Mouse (Mus musculus) hindbrain, embryonic 11.5 days (tissue): Measurements from ENCODE around the gene Nupr1. TPM values are rescaled to one million over a fixed set of nuclear protein-coding genes. Genes with fewer than 3 reads are reported as not detected.

Experiments used
- ATAC-seq: fragments of 200-750 bp; cut with Nextera tagmentation; 2 replicates; pipeline ENCODE4 v1.8.0; 2017; ENCODE audit warnings: mild to moderate bottlenecking, moderate TSS enrichment, moderate library complexity; ENCODE audit not compliant: low FRiP score
- DNase-seq: peaks from one replicate; pipeline ENCODE4 v3.0.0-alpha.2; 2015; ENCODE audit warnings: low spot score
- H3K27ac ChIP-seq: fragments of 300-500 bp; sonication (generic); 2 replicates; pipeline ENCODE4 v1.5.1; 2014; ENCODE audit warnings: mild to moderate bottlenecking, low read depth, low read length
- H3K27me3 ChIP-seq: fragments of 300-500 bp; sonication (generic); 2 replicates; pipeline ENCODE4 v1.6.1; 2014; ENCODE audit warnings: mild to moderate bottlenecking, low read length, moderate library complexity, mixed read lengths; ENCODE audit not compliant: control insufficient read depth, insufficient read depth
- H3K36me3 ChIP-seq: fragments of 300-500 bp; sonication (generic); 2 replicates; pipeline ENCODE4 v1.6.1; 2014; ENCODE audit warnings: mild to moderate bottlenecking, low read length, moderate library complexity, mixed read lengths; ENCODE audit not compliant: control insufficient read depth, insufficient read depth
- H3K4me1 ChIP-seq: fragments of 300-500 bp; sonication (generic); replicated peaks from 2 replicates; pipeline ENCODE4 v1.6.1; 2014; ENCODE audit warnings: low read length, mixed read lengths; ENCODE audit not compliant: control insufficient read depth, insufficient read depth
- H3K4me2 ChIP-seq: fragments of 300-500 bp; sonication (generic); replicated peaks from 2 replicates; pipeline ENCODE4 v1.6.1; 2014; ENCODE audit warnings: mild to moderate bottlenecking, low read depth, low read length
- H3K4me3 ChIP-seq: fragments of 300-500 bp; sonication (generic); 2 replicates; pipeline ENCODE4 v1.5.1; 2014; ENCODE audit warnings: low read depth, low read length
- H3K9ac ChIP-seq: fragments of 300-500 bp; sonication (generic); 2 replicates; pipeline ENCODE4 v1.6.1; 2014; ENCODE audit warnings: low read depth, low read length
- H3K9me3 ChIP-seq: fragments of 300-500 bp; sonication (generic); 2 replicates; pipeline ENCODE4 v1.6.1; 2016; ENCODE audit warnings: low read length; ENCODE audit not compliant: control insufficient read depth
- WGBS: fragments of 180-500 bp; shearing (Covaris S2); extraction: QIAGEN DNeasy Blood & Tissue Kit; methylation state at CpG from one replicate; pipeline ENCODE4 v1.1.7; 2014; 5-methylcytosine and 5-hydroxymethylcytosine counted together
- polyA plus RNA-seq: library from polyadenylated mRNA; unstranded; fragments of >200 nt; fragmentation: Nextera tagmentation; extraction: Ambion mirVana; gene quantifications from 2 replicates; pipeline ENCODE4 v1.2.1, GENCODE M21; 2014

Gene Nupr1
- polyA plus RNA-seq, 1 experiment from 2014 or later, result 1.3 TPM

GRCm38 (mm10) chr7:126635375-126635774 is 4.7 kb upstream of the Nupr1 start:
- H3K4me2 ChIP-seq, result no peak overlapping the region
- H3K9ac ChIP-seq, result no peak overlapping the region
- H3K4me1 ChIP-seq, result no peaks in the 10 kb centered on the region
- H3K9me3 ChIP-seq, result no peaks in the 10 kb centered on the region
- H3K36me3 ChIP-seq, result no peaks in the 10 kb centered on the region
- no peaks in the 10 kb centered on the region for H3K27me3 ChIP-seq
- DNase-seq (no peak), ATAC-seq (no peak)
- no peak overlapping the region for H3K27ac ChIP-seq
- H3K4me3 ChIP-seq, result no peak overlapping the region

DNA sequence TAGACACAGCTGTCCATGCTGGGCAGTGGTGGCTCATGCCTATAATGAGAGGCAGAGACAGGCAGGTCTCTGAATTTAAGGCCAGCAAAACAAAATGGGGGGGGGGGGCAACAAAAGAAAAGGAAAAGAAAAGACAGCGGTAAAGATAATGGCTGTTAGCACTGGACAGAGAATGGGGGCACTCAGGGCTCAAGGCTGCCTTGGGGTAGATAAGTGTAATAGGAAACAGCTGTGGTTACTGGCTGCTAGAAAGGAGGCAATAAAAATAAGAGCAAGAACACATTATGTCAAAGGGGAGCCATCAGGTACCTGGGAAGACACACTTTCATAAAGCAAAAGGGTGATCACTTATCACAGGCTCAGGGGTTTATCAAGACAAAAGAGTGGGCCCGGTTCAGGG is 1.8 kb upstream of the Nupr1 start:
- no peak for DNase-seq
- WGBS, result 88% methylated on average over 2 of the region's 2 CpGs
- ATAC-seq, result no peak

GRCm38 (mm10) chr7:126629915-126630314 is 746 bp downstream of the Nupr1 start:
- no peak overlapping the region for H3K4me2 ChIP-seq
- ATAC-seq, result no peak

More for the DNA sequence above, 1.8 kb upstream of the Nupr1 start:
- Histone ChIP-seq H3K27me3 (no peaks in the 10 kb centered on the region), H3K4me3 (no peak overlapping the region), H3K4me1 (no peaks in the 10 kb centered on the region), H3K36me3 (no peaks in the 10 kb centered on the region), H3K27ac (no peak overlapping the region), H3K9ac (no peak overlapping the region), H3K4me2 (no peak overlapping the region), H3K9me3 (no peaks in the 10 kb centered on the region)

GRCm38 (mm10) chr7:126628111-126628510 is 2.5 kb downstream of the Nupr1 start:
- Histone ChIP-seq H3K27me3 (no peaks in the 10 kb centered on the region), H3K9ac (no peak overlapping the region), H3K36me3 (no peaks in the 10 kb centered on the region), H3K4me1 (no peaks in the 10 kb centered on the region), H3K9me3 (no peaks in the 10 kb centered on the region), H3K4me2 (no peak overlapping the region), H3K4me3 (no peak overlapping the region), H3K27ac (no peak overlapping the region)
- 76% methylated on average over 6 of the region's 6 CpGs for WGBS
- ATAC-seq (no peak), DNase-seq (no peak)

More at GRCm38 (mm10) chr7:126629915-126630314, 746 bp downstream of the Nupr1 start:
- WGBS, result 41% methylated on average over 3 of the region's 3 CpGs
- no peaks in the 10 kb centered on the region for H3K27me3 ChIP-seq
- H3K27ac ChIP-seq, result no peak overlapping the region
- no peak for DNase-seq
- no peak overlapping the region for H3K9ac ChIP-seq
- no peaks in the 10 kb centered on the region for H3K36me3 ChIP-seq
- H3K4me3 ChIP-seq, result no peak overlapping the region
- H3K9me3 ChIP-seq, result no peaks in the 10 kb centered on the region
- H3K4me1 ChIP-seq, result no peaks in the 10 kb centered on the region

GRCm38 (mm10) chr7:126625807-126626600 is 4.7 kb downstream of the Nupr1 start:
- Histone ChIP-seq H3K36me3 (no peaks in the 10 kb centered on the region), H3K4me1 (no peaks in the 10 kb centered on the region), H3K27ac (no peak overlapping the region), H3K27me3 (no peaks in the 10 kb centered on the region), H3K9me3 (no peaks in the 10 kb centered on the region), H3K4me2 (no peak overlapping the region), H3K9ac (no peak overlapping the region), H3K4me3 (no peak overlapping the region)
- ATAC-seq (no peak), DNase-seq (no peak)
- 83% methylated on average over 3 of the region's 3 CpGs for WGBS

DNA sequence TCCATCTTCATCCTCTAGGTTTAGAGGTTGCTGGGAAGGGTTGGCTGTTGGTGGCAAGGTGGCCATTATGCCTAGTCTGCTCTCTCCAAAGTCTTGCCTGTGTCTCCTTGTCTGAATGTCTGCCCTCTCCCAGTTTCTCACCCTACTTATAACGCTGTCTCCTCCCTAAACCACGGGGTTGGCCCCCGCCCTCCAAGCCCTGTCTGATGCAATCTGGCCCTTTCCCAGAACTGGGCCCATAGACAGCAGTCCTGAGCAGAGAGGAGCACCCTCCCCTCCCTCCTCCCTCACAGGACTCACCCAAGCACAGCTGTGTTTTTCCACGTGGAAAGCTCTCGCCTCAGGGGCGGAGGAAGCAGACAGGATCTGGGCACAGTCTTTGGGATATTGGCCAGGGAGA is 5.3 kb downstream of the Nupr1 start:
- no peaks in the 10 kb centered on the region for H3K9me3 ChIP-seq
- no peak overlapping the region for H3K4me3 ChIP-seq
- no peaks in the 10 kb centered on the region for H3K36me3 ChIP-seq
- no peak overlapping the region for H3K27ac ChIP-seq
- H3K4me2 ChIP-seq, result no peak overlapping the region
- H3K27me3 ChIP-seq, result no peaks in the 10 kb centered on the region
- ATAC-seq (no peak), DNase-seq (no peak)
- H3K4me1 ChIP-seq, result no peaks in the 10 kb centered on the region
- no peak overlapping the region for H3K9ac ChIP-seq
- WGBS, result 70% methylated on average over 6 of the region's 6 CpGs

DNA sequence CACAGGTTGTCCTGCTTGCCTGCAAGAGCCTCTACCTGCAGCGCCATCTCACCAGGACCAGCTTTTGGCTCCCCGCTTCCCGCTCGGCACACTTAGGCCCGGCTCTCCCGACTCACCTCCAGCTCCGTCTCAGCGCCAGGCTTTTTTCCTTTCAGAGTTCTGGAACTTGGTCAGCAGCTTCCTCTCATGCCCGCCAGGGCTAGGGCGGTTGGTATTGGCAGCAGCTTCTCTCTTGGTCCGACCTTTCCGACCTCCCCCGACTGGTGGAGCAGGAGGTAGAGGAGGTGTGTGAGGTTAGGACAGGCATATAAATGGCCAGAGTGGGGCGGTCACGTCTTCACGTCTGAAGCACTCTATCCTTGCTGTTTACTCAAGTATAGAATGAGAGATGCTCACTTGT is 5.9 kb downstream of the Nupr1 start:
- no peak overlapping the region for H3K4me3 ChIP-seq
- H3K4me1 ChIP-seq, result no peaks in the 10 kb centered on the region
- ATAC-seq (no peak), DNase-seq (no peak)
- H3K4me2 ChIP-seq, result no peak overlapping the region
- H3K27me3 ChIP-seq, result no peaks in the 10 kb centered on the region
- 71% methylated on average over 16 of the region's 16 CpGs for WGBS
- no peak overlapping the region for H3K9ac ChIP-seq
- no peak overlapping the region for H3K27ac ChIP-seq
- H3K36me3 ChIP-seq, result no peaks in the 10 kb centered on the region
- no peaks in the 10 kb centered on the region for H3K9me3 ChIP-seq

- Histone ChIP-seq H3K27ac (no peak overlapping the region), H3K4me3 (no peak overlapping the region), H3K36me3 (no peaks in the 10 kb centered on the region), H3K27me3 (no peaks in the 10 kb centered on the region), H3K4me2 (no peak overlapping the region), H3K4me1 (no peaks in the 10 kb centered on the region), H3K9ac (no peak overlapping the region), H3K9me3 (no peaks in the 10 kb centered on the region)
- 83% methylated on average over 1 of the region's 1 CpGs for WGBS
- no peak for DNase-seq
- no peak for ATAC-seq
Observed at GRCm38 (mm10) chr7:126623381-126623780, 7.3 kb downstream of the Nupr1 start.
